Comparison of ENCODE assay signal across 8 mouse cellular contexts in the genomic region with DNA sequence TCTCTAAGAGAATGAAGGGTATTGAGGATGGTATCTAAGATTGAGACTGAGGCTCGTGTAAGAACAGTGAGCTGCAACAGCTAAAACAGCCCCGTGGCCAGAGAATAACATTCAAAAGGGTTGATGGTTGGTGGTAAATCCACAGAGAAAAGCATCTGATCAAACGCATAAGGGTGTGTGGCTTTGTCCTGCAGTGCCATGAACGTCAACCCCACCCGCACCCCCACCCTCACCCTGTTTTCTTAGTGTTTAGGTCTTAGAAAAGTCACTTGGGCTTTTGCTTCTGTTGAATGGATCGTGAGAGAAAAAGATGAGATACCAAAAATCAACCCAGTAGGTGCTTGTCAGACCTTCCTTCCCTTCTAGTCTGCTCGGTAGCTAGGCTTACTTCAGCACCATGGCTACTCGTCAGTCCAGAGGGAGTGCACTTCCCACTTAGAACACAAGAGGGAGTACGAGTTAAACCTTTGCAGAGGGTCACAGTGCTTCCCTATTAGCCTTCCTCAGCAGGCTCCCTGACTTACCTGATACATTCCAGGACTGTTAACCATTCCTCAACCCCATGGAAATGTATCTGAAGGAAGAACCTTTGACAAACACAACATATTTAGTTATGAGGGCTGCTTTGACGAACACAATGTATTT. TPM values are rescaled to one million over a fixed set of nuclear protein-coding genes. Genes with fewer than 3 reads are reported as not detected.
DNase-seq lines count a peak whose midpoint lies in the region; ATAC-seq lines count a peak whose summit lies in the region.

No protein-coding gene starts in this region.

- H3K4me1 ChIP-seq in hindbrain, embryonic 15.5 days (replicated peaks): no peaks in the 10 kb centered on the region

- H3K27ac ChIP-seq in hindbrain, embryonic 15.5 days (replicated peaks): no peak overlapping the region

- H3K27me3 ChIP-seq in hindbrain, embryonic 15.5 days: no peaks in the 10 kb centered on the region

- H3K9ac ChIP-seq in hindbrain, embryonic 15.5 days: no peak overlapping the region

- ATAC-seq in frontal cortex, adult (ENCODE audit: low TSS enrichment): peak; percentile 96
- peak; percentile 92 for ATAC-seq in hindbrain, embryonic 15.5 days (ENCODE audit: low FRiP score, low read depth)

- peak; percentile 90 for DNase-seq in R1 (ENCODE audit: low read depth, low spot score)
- peak; percentile 94 for DNase-seq in cerebellum, adult 9-10 months
- DNase-seq in layer of hippocampus, postnatal 25 days (ENCODE audit: extremely low spot score in 1 of 2, low spot score in 1 of 2): peak; percentile 79 to 98
- DNase-seq in lung, postnatal 36 days: peak; percentile 96
- DNase-seq in right cerebral cortex, adult 2 months (ENCODE audit: low spot score in 2 of 2): peak; percentile 95 to 98
- peak; percentile 49 to 72 for DNase-seq in urinary bladder, postnatal 4 days (ENCODE audit: low spot score in 2 of 2)

- H3K4me3 ChIP-seq in hindbrain, embryonic 15.5 days: no peak overlapping the region

- 39% methylated on average over 10 of the region's 10 CpGs for WGBS in hindbrain, embryonic 15.5 days

- H3K36me3 ChIP-seq in hindbrain, embryonic 15.5 days: no peaks in the 10 kb centered on the region

- no peaks in the 10 kb centered on the region for H3K9me3 ChIP-seq in hindbrain, embryonic 15.5 days

- no peak overlapping the region for H3K4me2 ChIP-seq in hindbrain, embryonic 15.5 days

RNA-seq across cellular contexts. Expression of gene Rab3b, which starts 9.0 kb away (rescaled TPM):
- polyA plus RNA-seq in hindbrain, embryonic 15.5 days (2015; fragmentation: Nextera tagmentation; extraction: Ambion mirVana): 176 and 193 TPM in 2 replicates
- 10 to 100 TPM; 46.0 to 55.2 TPM for total RNA-seq in layer of hippocampus, postnatal 25 days (2021)

RNA-seq across cellular contexts. Expression of gene A730015C16Rik, which starts 21.4 kb away (rescaled TPM):
- polyA plus RNA-seq in hindbrain, embryonic 15.5 days (2015; fragmentation: Nextera tagmentation; extraction: Ambion mirVana): 0.97 and 1.1 TPM in 2 replicates
- under 1 TPM in 1 of 2 experiments, not detected in 1; 0.37 TPM for total RNA-seq in layer of hippocampus, postnatal 25 days (2021)

RNA-seq across cellular contexts. Expression of gene Kti12, which starts 22.3 kb away (rescaled TPM):
- 24.7 and 24.9 TPM in 2 replicates for polyA plus RNA-seq in hindbrain, embryonic 15.5 days (2015; fragmentation: Nextera tagmentation; extraction: Ambion mirVana)
- total RNA-seq in layer of hippocampus, postnatal 25 days (2021): 10 to 100 TPM; 18.1 to 20.1 TPM

RNA-seq across cellular contexts. Expression of gene Txndc12, which starts 35.5 kb away (rescaled TPM):
- polyA plus RNA-seq in hindbrain, embryonic 15.5 days (2015; fragmentation: Nextera tagmentation; extraction: Ambion mirVana): 67.3 and 71.5 TPM in 2 replicates
- total RNA-seq in layer of hippocampus, postnatal 25 days (2021): 10 to 100 TPM; 37.0 to 37.7 TPM

RNA-seq across cellular contexts. Expression of gene Btf3l4, which starts 36.4 kb away (rescaled TPM):
- polyA plus RNA-seq in hindbrain, embryonic 15.5 days (2015; fragmentation: Nextera tagmentation; extraction: Ambion mirVana): 146 and 156 TPM in 2 replicates
- 10 to 100 TPM; 92.4 to 93.2 TPM for total RNA-seq in layer of hippocampus, postnatal 25 days (2021)
